Mouse (Mus musculus) adrenal gland, adult 8-10 months (tissue): Measurements from ENCODE around the gene Eva1a. TPM values are rescaled to one million over a fixed set of nuclear protein-coding genes. Genes with fewer than 3 reads are reported as not detected.

Source experiments
- DNase-seq: peaks from one replicate; pipeline ENCODE4 v3.0.0; 2022
- total RNA-seq, 4 experiments: library from RNA; stranded (reverse); gene quantifications; 2 replicates each; pipeline ENCODE4 v1.2.4; 2022

Gene Eva1a
- total RNA-seq, 4 experiments from 2014 or later, result 1.2 to 6.2 (median 3.8) TPM

- DNase-seq, result no peak
Measured at GRCm38 (mm10) chr6:82127827-82128226, 87.0 kb downstream of the Eva1a start.

- DNase-seq, result no peak
Measured at GRCm38 (mm10) chr6:82129630-82130217, 88.9 kb downstream of the Eva1a start.

GRCm38 (mm10) chr6:82132876-82133591 lies 92.2 kb downstream of the Eva1a start:
- DNase-seq, result no peak

- no peak for DNase-seq
Measured at GRCm38 (mm10) chr6:82133592-82133978, 92.7 kb downstream of the Eva1a start.

GRCm38 (mm10) chr6:82135959-82136712 lies 95.3 kb downstream of the Eva1a start:
- DNase-seq, result no peak

Other genes starting within 250 kb of the Eva1a start
- gene Gcfc2, start 117.4 kb upstream of the Eva1a start, total RNA-seq, result 10 to 100 TPM in 2 of 4 experiments, 1 to 10 TPM in 2; 6.5 to 22.9 (median 14.0) TPM
- gene Mrpl19, start 75.1 kb upstream of the Eva1a start, total RNA-seq, result 10 to 100 TPM; 36.9 to 39.0 (median 39.0) TPM